Mouse (Mus musculus) lung, postnatal 0 days (tissue): ENCODE results near the gene Hspbap1.

Experiments used
- CTCF ChIP-seq: IDR thresholded peaks from 2 replicates; pipeline ENCODE4 v1.5.1; 2016; ENCODE audit warnings: antibody characterized with exemption, mild to moderate bottlenecking
- EP300 ChIP-seq: IDR thresholded peaks from 2 replicates; pipeline ENCODE4 v1.6.1; 2016; ENCODE audit warnings: antibody characterized with exemption, mild to moderate bottlenecking, control low read depth

- TF ChIP-seq CTCF = no peak
- TF ChIP-seq EP300 = no peak
Measured at GRCm38 (mm10) chr16:35784134-35784725, 14.1 kb downstream of the Hspbap1 start.
